Mouse (Mus musculus) intestine, postnatal 0 days (tissue): Measurements from ENCODE around the gene Kat14. TPM values are rescaled to one million over a fixed set of nuclear protein-coding genes. Genes with fewer than 3 reads are reported as not detected.

Experiments used
- ATAC-seq: fragments of 200-750 bp; cut with Nextera tagmentation; 2 replicates; pipeline ENCODE4 v1.8.0; 2017; ENCODE audit warnings: mild to moderate bottlenecking, moderate TSS enrichment, moderate library complexity
- H3K27ac ChIP-seq: fragments of 300-500 bp; sonication (generic); 2 replicates; pipeline ENCODE4 v1.5.1; 2014; ENCODE audit warnings: mild to moderate bottlenecking, low read depth, low read length, moderate library complexity
- H3K27me3 ChIP-seq: fragments of 300-500 bp; sonication (generic); replicated peaks from 2 replicates; pipeline ENCODE4 v1.6.1; 2014; ENCODE audit warnings: low read length, mixed read lengths; ENCODE audit not compliant: control insufficient read depth, insufficient read depth
- H3K36me3 ChIP-seq: fragments of 300-500 bp; sonication (generic); 2 replicates; pipeline ENCODE4 v1.6.1; 2014; ENCODE audit warnings: mild to moderate bottlenecking, moderate library complexity; ENCODE audit not compliant: control insufficient read depth, insufficient read depth
- H3K4me1 ChIP-seq: fragments of 300-500 bp; sonication (generic); replicated peaks from 2 replicates; pipeline ENCODE4 v1.6.1; 2014; ENCODE audit warnings: antibody characterized with exemption, low read length, mixed read lengths; ENCODE audit not compliant: control insufficient read depth, insufficient read depth
- H3K4me2 ChIP-seq: fragments of 300-500 bp; sonication (generic); replicated peaks from 2 replicates; pipeline ENCODE4 v1.6.1; 2014; ENCODE audit warnings: low read depth, mild to moderate bottlenecking, moderate library complexity
- H3K4me3 ChIP-seq: fragments of 300-500 bp; sonication (generic); 2 replicates; pipeline ENCODE4 v1.5.1; 2014; ENCODE audit warnings: low read depth, low read length
- H3K9ac ChIP-seq: fragments of 300-500 bp; sonication (generic); 2 replicates; pipeline ENCODE4 v1.6.1; 2014; ENCODE audit warnings: mild to moderate bottlenecking, low read depth, low read length
- H3K9me3 ChIP-seq: fragments of 300-500 bp; sonication (generic); 2 replicates; pipeline ENCODE4 v1.6.1; 2016; ENCODE audit warnings: mixed run types; ENCODE audit not compliant: control insufficient read depth
- CTCF ChIP-seq: sonication (generic); IDR thresholded peaks from 2 replicates; pipeline ENCODE4 v1.5.1; 2016; ENCODE audit warnings: low read depth, mild to moderate bottlenecking, control low read depth, antibody characterized with exemption, moderate library complexity
- WGBS: fragments of 180-500 bp; shearing (Covaris S2); extraction: QIAGEN DNeasy Blood & Tissue Kit; methylation state at CpG from one replicate; pipeline ENCODE4 v1.1.7; 2014; 5-methylcytosine and 5-hydroxymethylcytosine counted together
- polyA plus RNA-seq: library from polyadenylated mRNA; unstranded; fragments of >200 nt; fragmentation: Nextera tagmentation; extraction: Ambion mirVana; gene quantifications from 2 replicates; pipeline ENCODE4 v1.2.1, GENCODE M21; 2015

Kat14 gene
- 34.9 and 40.9 TPM in 2 replicates for polyA plus RNA-seq

DNA sequence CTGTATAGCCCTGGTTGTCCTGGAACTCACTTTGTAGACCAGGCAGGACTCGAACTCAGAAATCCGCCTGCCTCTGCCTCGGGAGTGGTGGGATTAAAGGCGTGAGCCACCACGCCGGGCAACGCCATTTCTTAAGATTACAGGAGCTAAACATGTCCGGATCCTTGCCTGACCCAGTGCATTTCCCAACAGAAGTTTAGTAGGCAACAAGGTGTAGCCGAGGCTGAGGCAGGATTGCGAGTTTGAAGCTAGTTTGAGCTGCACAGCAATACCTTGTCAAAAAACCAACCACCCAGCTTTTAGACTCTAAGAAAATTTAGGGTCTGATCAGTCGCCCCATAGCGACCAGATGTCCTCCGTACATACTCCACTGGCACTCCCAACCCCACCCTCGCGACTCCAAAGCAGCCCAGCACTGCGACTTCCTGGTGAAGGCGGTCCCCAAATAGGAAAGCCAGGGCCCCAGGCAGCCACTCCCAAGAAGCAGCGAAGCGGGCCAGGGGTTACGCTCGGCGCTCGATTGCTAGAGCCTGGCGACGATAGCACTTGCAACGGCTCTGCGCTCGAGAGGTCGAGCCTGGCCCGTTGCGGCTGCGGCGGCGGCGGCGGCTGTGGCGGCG lies at the start of gene Kat14, which contains the start of gene Pet117:
Gene Kat14 (plus strand): TSS at position 584 of the 620 bp plus-strand sequence.
Gene Pet117 (plus strand): TSS at position 597 of the 620 bp plus-strand sequence.
- H3K4me1 ChIP-seq = no peaks in the 10 kb centered on the region
- no peak for TF ChIP-seq CTCF
- H3K27me3 ChIP-seq = no peaks in the 10 kb centered on the region
- ATAC-seq = peak; percentile 95
- H3K27ac ChIP-seq = peak within 1 kb of the TSS; percentile 96
- H3K36me3 ChIP-seq = peaks cover 6% of the 10 kb centered on the region; the same call in 1 of the 2 replicates
- no peaks in the 10 kb centered on the region for H3K9me3 ChIP-seq
- H3K9ac ChIP-seq = peak within 1 kb of the TSS; percentile 88
- peak within 1 kb of the TSS; percentile 72 for H3K4me2 ChIP-seq
- 4% methylated on average over 35 of the region's 38 CpGs for WGBS
- H3K4me3 ChIP-seq = peak within 1 kb of the TSS; percentile 83

DNA sequence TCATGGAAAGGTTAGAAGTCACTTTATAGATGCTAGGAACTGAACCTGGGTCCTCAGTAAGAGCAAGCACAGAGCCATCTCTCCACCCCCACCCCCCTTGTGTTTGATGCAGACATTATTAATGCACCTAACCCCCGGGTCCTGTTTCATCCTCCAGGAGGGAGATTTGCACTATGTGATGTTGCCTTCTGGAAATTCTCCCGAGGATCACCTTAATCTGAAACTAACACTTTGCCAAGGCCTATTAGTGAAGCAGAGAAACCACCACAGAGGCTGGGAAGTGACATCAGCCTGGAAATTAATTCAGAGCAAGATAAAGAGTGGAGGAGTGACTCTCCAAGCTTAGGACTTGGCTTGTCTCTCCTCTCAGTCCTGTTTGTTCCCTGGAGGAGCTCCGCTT lies 44.6 kb upstream of the Kat14 start:
- no peak for TF ChIP-seq CTCF
- no peaks in the 10 kb centered on the region for H3K9me3 ChIP-seq
- no peak overlapping the region for H3K9ac ChIP-seq
- H3K4me1 ChIP-seq = no peaks in the 10 kb centered on the region
- H3K27ac ChIP-seq = no peak overlapping the region
- 0 out of 2 replicates have a peak, but pooled peaks cover 2% of the 10 kb centered on the region for H3K27me3 ChIP-seq
- no peaks in the 10 kb centered on the region for H3K36me3 ChIP-seq
- ATAC-seq = no peak
- no peak overlapping the region for H3K4me3 ChIP-seq
- 73% methylated on average over 3 of the region's 3 CpGs for WGBS
- H3K4me2 ChIP-seq = no peak overlapping the region

DNA sequence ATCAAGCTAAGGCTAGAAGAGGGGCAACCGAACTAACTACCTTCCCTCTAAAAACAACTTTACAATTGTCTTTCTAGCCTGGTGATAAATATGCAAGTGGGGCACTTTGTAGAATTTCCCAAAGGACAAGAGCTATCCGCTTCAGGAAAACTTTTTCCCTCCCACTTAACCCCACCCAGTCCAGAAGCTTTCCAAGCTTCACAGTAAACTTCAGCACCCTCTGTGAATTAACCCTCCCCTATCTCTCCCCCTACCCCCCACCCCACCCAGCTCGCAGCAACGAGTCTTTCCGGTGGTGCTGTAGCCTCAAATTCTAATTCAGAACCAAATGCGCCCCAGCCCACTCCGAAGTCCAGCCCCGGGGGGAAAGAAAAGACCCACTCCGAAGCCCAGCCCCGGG lies 39.3 kb upstream of the Kat14 start:
- H3K4me2 ChIP-seq = peak overlapping the region; percentile 99
- H3K4me3 ChIP-seq = 0 out of 2 replicates have a peak overlapping the region, but pooled peaks have one; percentile 56
- H3K27ac ChIP-seq = no peak overlapping the region
- peaks cover 6% of the 10 kb centered on the region; the same call in 1 of the 2 replicates for H3K4me1 ChIP-seq
- H3K9me3 ChIP-seq = no peaks in the 10 kb centered on the region
- H3K9ac ChIP-seq = no peak overlapping the region
- H3K36me3 ChIP-seq = no peaks in the 10 kb centered on the region
- ATAC-seq = no peak
- peaks cover 12% of the 10 kb centered on the region; the same call in 1 of the 2 replicates for H3K27me3 ChIP-seq
- TF ChIP-seq CTCF = no peak
- WGBS = 10% methylated on average over 10 of the region's 10 CpGs

DNA sequence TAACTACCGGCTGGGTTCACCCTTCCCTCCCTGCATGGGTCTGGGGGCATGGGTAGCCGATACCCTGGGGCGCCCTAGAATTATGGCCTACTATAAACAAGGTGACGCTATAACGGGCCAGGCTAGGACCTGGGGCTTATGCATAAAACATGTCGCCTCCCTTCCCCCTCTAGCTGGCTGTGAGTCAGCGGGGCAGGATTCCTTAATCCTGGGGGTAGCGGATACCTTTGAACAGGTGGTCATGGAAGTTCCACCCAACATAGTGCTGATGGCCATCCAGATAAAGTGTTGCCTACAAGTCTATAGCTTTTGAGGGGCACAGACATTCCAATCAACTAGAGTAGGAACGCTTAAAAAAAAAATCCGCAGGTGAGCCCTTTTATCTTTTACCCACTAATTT lies 38.8 kb upstream of the Kat14 start:
- Histone ChIP-seq H3K27me3 (peaks cover 13% of the 10 kb centered on the region; the same call in 1 of the 2 replicates), H3K27ac (no peak overlapping the region), H3K4me2 (peak overlapping the region; percentile 99), H3K4me3 (peak overlapping the region; percentile 56), H3K36me3 (no peaks in the 10 kb centered on the region), H3K9ac (0 out of 2 replicates have a peak overlapping the region, but pooled peaks have one; percentile 4), H3K4me1 (peaks cover 6% of the 10 kb centered on the region; the same call in 1 of the 2 replicates), H3K9me3 (no peaks in the 10 kb centered on the region)
- ATAC-seq = no peak
- 11% methylated on average over 10 of the region's 10 CpGs for WGBS
- TF ChIP-seq CTCF = no peak

DNA sequence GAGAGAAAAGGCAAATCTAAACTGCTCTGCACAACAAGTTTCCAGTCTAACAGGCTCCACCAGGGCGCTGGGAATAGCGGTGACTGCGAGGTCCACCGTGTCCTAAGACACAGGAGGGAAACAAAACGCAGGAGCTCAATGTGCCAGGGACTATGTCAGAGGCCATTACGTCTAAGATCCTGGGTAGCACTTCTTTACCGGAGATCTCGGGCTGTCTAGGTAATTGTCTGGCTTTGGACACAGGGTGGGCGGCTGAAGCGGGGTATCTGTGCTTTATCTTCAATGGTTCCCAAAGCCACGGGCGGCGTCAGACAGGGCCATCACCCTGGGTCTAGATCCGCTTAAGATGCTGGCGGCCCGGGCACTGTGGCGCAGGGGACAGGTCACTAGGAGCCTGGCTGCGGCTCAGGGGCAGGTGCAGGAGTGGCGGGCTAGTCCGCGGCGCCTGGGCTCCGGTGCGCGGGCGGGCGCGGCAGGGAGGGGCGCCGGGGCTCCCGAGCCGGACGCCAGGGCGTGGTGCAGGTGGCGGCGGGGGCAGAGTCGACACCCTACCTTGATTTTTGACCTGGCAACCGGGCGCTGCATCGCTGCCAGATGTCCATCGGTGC lies 38.3 kb upstream of the Kat14 start:
- Histone ChIP-seq H3K9me3 (no peaks in the 10 kb centered on the region), H3K4me3 (peak overlapping the region; percentile 56), H3K27me3 (peaks cover 13% of the 10 kb centered on the region; the same call in 1 of the 2 replicates), H3K9ac (peak overlapping the region; percentile 38), H3K27ac (peak overlapping the region; percentile 41; the same call in 1 of the 2 replicates), H3K4me2 (peak overlapping the region; percentile 99), H3K4me1 (peaks cover 6% of the 10 kb centered on the region; the same call in 1 of the 2 replicates), H3K36me3 (no peaks in the 10 kb centered on the region)
- no peak for TF ChIP-seq CTCF
- peak; percentile 61 for ATAC-seq
- under 1% methylated on average over 41 of the region's 41 CpGs for whole genome bisulfite sequencing

- Histone ChIP-seq H3K4me3 (peak overlapping the region; percentile 56), H3K9ac (peak overlapping the region; percentile 38), H3K4me1 (peaks cover 6% of the 10 kb centered on the region; the same call in 1 of the 2 replicates), H3K4me2 (peak overlapping the region; percentile 99), H3K9me3 (no peaks in the 10 kb centered on the region), H3K36me3 (no peaks in the 10 kb centered on the region), H3K27me3 (peaks cover 13% of the 10 kb centered on the region; the same call in 1 of the 2 replicates), H3K27ac (peak overlapping the region; percentile 41; the same call in 1 of the 2 replicates)
- ATAC-seq = peak; percentile 59
- WGBS = under 1% methylated on average over 49 of the region's 50 CpGs
- TF ChIP-seq CTCF = no peak
These were observed 37.8 kb upstream of the Kat14 start for GRCm38 (mm10) chr2:144330960-144331371.
